Mouse (Mus musculus) testis, adult 2 months (tissue): ENCODE results near the gene Map2. TPM values are rescaled to one million over a fixed set of nuclear protein-coding genes. Genes with fewer than 3 reads are reported as not detected.

Source experiments
- H3K27ac ChIP-seq: fragments of 200-500 bp; 2 replicates; pipeline ENCODE4 v1.5.1; 2012; ENCODE audit warnings: low read depth, low read length; ENCODE audit not compliant: control insufficient read depth, insufficient read depth
- H3K27me3 ChIP-seq: fragments of 200-500 bp; 2 replicates; pipeline ENCODE4 v1.6.1; 2012; ENCODE audit warnings: mild to moderate bottlenecking, low read length, moderate library complexity; ENCODE audit not compliant: control insufficient read depth, insufficient read depth
- H3K36me3 ChIP-seq: fragments of 200-500 bp; 2 replicates; pipeline ENCODE4 v1.6.1; 2012; ENCODE audit warnings: mild to moderate bottlenecking, low read length; ENCODE audit not compliant: control insufficient read depth, insufficient read depth
- H3K4me1 ChIP-seq: fragments of 200-500 bp; 2 replicates; pipeline ENCODE4 v1.6.1; 2012; ENCODE audit warnings: low read length; ENCODE audit not compliant: control insufficient read depth, insufficient read depth
- H3K4me3 ChIP-seq: fragments of 200-500 bp; 2 replicates; pipeline ENCODE4 v1.5.1; 2012; ENCODE audit warnings: low read depth, mild to moderate bottlenecking, low read length, moderate library complexity, mixed read lengths; ENCODE audit not compliant: control insufficient read depth
- CTCF ChIP-seq: fragments of 200-500 bp; IDR thresholded peaks from 2 replicates; pipeline ENCODE4 v1.5.1; 2012; ENCODE audit warnings: low read depth, mild to moderate bottlenecking, inconsistent platforms, low read length, moderate library complexity; ENCODE audit not compliant: control insufficient read depth, insufficient read depth, insufficient replicate concordance
- POLR2A ChIP-seq: fragments of 200-500 bp; IDR thresholded peaks from 2 replicates; pipeline ENCODE4 v1.6.1; 2012; ENCODE audit warnings: low read depth, mild to moderate bottlenecking, inconsistent platforms, low read length, moderate library complexity; ENCODE audit not compliant: control insufficient read depth
- polyA plus RNA-seq: library from polyadenylated mRNA; depleted of rRNA; stranded (reverse); fragments of >200 nt; gene quantifications from 2 replicates; pipeline ENCODE4 v1.2.3, GENCODE M21; 2012

The Map2 gene
- polyA plus RNA-seq, 1 experiment = 89.4 TPM

GRCm38 (mm10) chr1:66299376-66299775, 124.3 kb downstream of the Map2 start:
- Histone ChIP-seq H3K27ac (no peak overlapping the region), H3K4me3 (no peak overlapping the region), H3K36me3 (no peaks in the 10 kb centered on the region), H3K27me3 (no peaks in the 10 kb centered on the region), H3K4me1 (no peaks in the 10 kb centered on the region)
- TF ChIP-seq CTCF = no peak
- TF ChIP-seq POLR2A = no peak

- no peaks in the 10 kb centered on the region for H3K36me3 ChIP-seq
- H3K27me3 ChIP-seq = no peaks in the 10 kb centered on the region
- no peaks in the 10 kb centered on the region for H3K4me1 ChIP-seq
- no peak overlapping the region for H3K27ac ChIP-seq
- TF ChIP-seq CTCF = no peak
- TF ChIP-seq POLR2A = no peak
- H3K4me3 ChIP-seq = no peak overlapping the region
These were observed 145.5 kb downstream of the Map2 start for GRCm38 (mm10) chr1:66320378-66321135.

- Histone ChIP-seq H3K27ac (no peak overlapping the region), H3K4me3 (no peak overlapping the region), H3K4me1 (no peaks in the 10 kb centered on the region), H3K36me3 (no peaks in the 10 kb centered on the region), H3K27me3 (no peaks in the 10 kb centered on the region)
- TF ChIP-seq POLR2A (no peak), CTCF (no peak)
These were observed 146.0 kb downstream of the Map2 start for GRCm38 (mm10) chr1:66321136-66321502.

GRCm38 (mm10) chr1:66321631-66322142, 146.6 kb downstream of the Map2 start:
- TF ChIP-seq CTCF (no peak), POLR2A (no peak)
- Histone ChIP-seq H3K36me3 (no peaks in the 10 kb centered on the region), H3K4me3 (no peak overlapping the region), H3K4me1 (no peaks in the 10 kb centered on the region), H3K27me3 (no peaks in the 10 kb centered on the region), H3K27ac (no peak overlapping the region)

GRCm38 (mm10) chr1:66323461-66323860, 148.4 kb downstream of the Map2 start:
- TF ChIP-seq CTCF (no peak), POLR2A (no peak)
- no peak overlapping the region for H3K27ac ChIP-seq
- H3K4me3 ChIP-seq = no peak overlapping the region
- no peaks in the 10 kb centered on the region for H3K27me3 ChIP-seq
- no peaks in the 10 kb centered on the region for H3K4me1 ChIP-seq
- H3K36me3 ChIP-seq = no peaks in the 10 kb centered on the region

- no peak for TF ChIP-seq POLR2A
- no peak for TF ChIP-seq CTCF
- no peaks in the 10 kb centered on the region for H3K4me1 ChIP-seq
- H3K36me3 ChIP-seq = no peaks in the 10 kb centered on the region
- no peak overlapping the region for H3K27ac ChIP-seq
- H3K4me3 ChIP-seq = no peak overlapping the region
- H3K27me3 ChIP-seq = no peaks in the 10 kb centered on the region
These were observed 149.9 kb downstream of the Map2 start for GRCm38 (mm10) chr1:66324951-66325350.

GRCm38 (mm10) chr1:66328996-66329395, 153.9 kb downstream of the Map2 start:
- no peaks in the 10 kb centered on the region for H3K36me3 ChIP-seq
- H3K4me1 ChIP-seq = no peaks in the 10 kb centered on the region
- TF ChIP-seq CTCF = no peak
- no peak for TF ChIP-seq POLR2A
- H3K27me3 ChIP-seq = no peaks in the 10 kb centered on the region
- no peak overlapping the region for H3K27ac ChIP-seq
- H3K4me3 ChIP-seq = no peak overlapping the region

- no peaks in the 10 kb centered on the region for H3K27me3 ChIP-seq
- no peak overlapping the region for H3K27ac ChIP-seq
- no peaks in the 10 kb centered on the region for H3K36me3 ChIP-seq
- no peaks in the 10 kb centered on the region for H3K4me1 ChIP-seq
- no peak overlapping the region for H3K4me3 ChIP-seq
- no peak for TF ChIP-seq POLR2A
- no peak for TF ChIP-seq CTCF
These were observed 154.5 kb downstream of the Map2 start for GRCm38 (mm10) chr1:66329534-66329933.
